Mouse (Mus musculus) spleen, adult 2 months (tissue): ENCODE measurements around the gene Uprt.

Source experiments
- CTCF ChIP-seq: fragments of 200-500 bp; IDR thresholded peaks from 2 replicates; pipeline ENCODE4 v1.5.1; 2011; ENCODE audit warnings: mild to moderate bottlenecking, inconsistent platforms; ENCODE audit not compliant: insufficient read depth, insufficient read length, insufficient replicate concordance; ENCODE audit errors: extremely low read depth
- POLR2A ChIP-seq: fragments of 200-500 bp; IDR thresholded peaks from 2 replicates; pipeline ENCODE4 v1.6.1; 2011; ENCODE audit warnings: low read depth, low read length, inconsistent platforms

GRCm38 (mm10) chrX:104464376-104464775 is 18.2 kb upstream of the Uprt start:
- no peak for TF ChIP-seq POLR2A
- TF ChIP-seq CTCF, result no peak
